16 mouse cellular contexts compared by ENCODE assay signal in the genomic region with DNA sequence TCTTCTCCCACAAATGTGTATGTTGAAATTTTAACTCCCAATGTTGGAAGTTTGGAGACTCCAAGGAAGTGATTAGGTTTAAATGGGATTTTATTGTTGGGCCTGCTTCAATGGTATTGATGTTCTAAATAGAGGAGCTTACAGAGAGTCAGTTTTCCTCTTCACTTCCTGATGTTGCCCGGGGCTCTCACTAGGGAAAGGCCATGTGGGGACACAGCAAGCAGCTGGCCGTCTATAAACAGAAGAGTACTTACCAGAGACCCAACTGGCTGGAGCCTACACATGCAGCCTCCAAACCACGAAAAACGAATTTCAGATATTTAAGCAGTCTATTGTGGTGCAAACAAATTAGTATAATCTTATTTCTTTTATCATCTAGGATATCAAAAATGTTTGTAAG.
"Had no signal": no experiment of that assay in that cellular context is flagged by ENCODE, and none has a peak within 500 bp of the region (broad histone marks: within the 10 kb centered on the region; RNA-seq: fewer than 3 reads in every experiment).

No protein-coding gene starts in this region.

- H3K27me3 ChIP-seq: liver, embryonic 13.5 days; lung, embryonic 15.5 days; midbrain, embryonic 12.5 days; midbrain, embryonic 15.5 days; neural tube, embryonic 12.5 days; neural tube, embryonic 15.5 days; stomach, embryonic 15.5 days had no signal

- ATAC-seq: intestine, embryonic 16.5 days; midbrain, embryonic 15.5 days had no signal

- H3K27ac ChIP-seq: liver, embryonic 13.5 days; lung, embryonic 15.5 days; macrophage; midbrain, embryonic 12.5 days; midbrain, embryonic 15.5 days; neural tube, embryonic 12.5 days; neural tube, embryonic 15.5 days; stomach, embryonic 15.5 days had no signal

- DNase-seq: kidney, adult 18-20 months; kidney, adult 9 months; kidney, postnatal 14 days; kidney, postnatal 4 days; liver, embryonic 13.5 days; right cerebral cortex, postnatal 4 days; thymus, adult 18-20 months; thymus, postnatal 36 days had no signal

- H3K9me3 ChIP-seq: liver, embryonic 13.5 days; lung, embryonic 15.5 days; midbrain, embryonic 12.5 days; midbrain, embryonic 15.5 days; neural tube, embryonic 12.5 days; neural tube, embryonic 15.5 days; stomach, embryonic 15.5 days had no signal

- H3K9ac ChIP-seq: liver, embryonic 13.5 days; lung, embryonic 15.5 days; midbrain, embryonic 12.5 days; midbrain, embryonic 15.5 days; neural tube, embryonic 12.5 days; neural tube, embryonic 15.5 days; stomach, embryonic 15.5 days had no signal

- H3K4me1 ChIP-seq: liver, embryonic 13.5 days; midbrain, embryonic 12.5 days; midbrain, embryonic 15.5 days; neural tube, embryonic 12.5 days; neural tube, embryonic 15.5 days; stomach, embryonic 15.5 days had no signal

- H3K4me2 ChIP-seq: liver, embryonic 13.5 days; lung, embryonic 15.5 days; midbrain, embryonic 12.5 days; midbrain, embryonic 15.5 days; neural tube, embryonic 12.5 days; neural tube, embryonic 15.5 days; stomach, embryonic 15.5 days had no signal

- H3K36me3 ChIP-seq: liver, embryonic 13.5 days; lung, embryonic 15.5 days; midbrain, embryonic 12.5 days; midbrain, embryonic 15.5 days; neural tube, embryonic 12.5 days; neural tube, embryonic 15.5 days; stomach, embryonic 15.5 days had no signal

- H3K4me3 ChIP-seq: liver, embryonic 13.5 days; lung, embryonic 15.5 days; midbrain, embryonic 12.5 days; midbrain, embryonic 15.5 days; neural tube, embryonic 12.5 days; neural tube, embryonic 15.5 days; stomach, embryonic 15.5 days had no signal
